Mouse (Mus musculus) limb, embryonic 11.5 days (tissue): ENCODE results near the gene Kcnab1. TPM values are rescaled to one million over a fixed set of nuclear protein-coding genes. Genes with fewer than 3 reads are reported as not detected.

Experiments
- ATAC-seq: fragments of 200-750 bp; cut with Nextera tagmentation; 2 replicates; pipeline ENCODE4 v1.8.0; 2017; ENCODE audit warnings: low read depth; ENCODE audit not compliant: insufficient number of reproducible peaks, low FRiP score, low TSS enrichment
- DNase-seq: peaks from one replicate; pipeline ENCODE4 v3.0.0-alpha.2; 2015; ENCODE audit warnings: low spot score
- H3K27ac ChIP-seq: fragments of 300-500 bp; sonication (generic); replicated peaks from 2 replicates; pipeline ENCODE4 v1.5.1; 2014; ENCODE audit warnings: low read depth, mild to moderate bottlenecking, low read length
- H3K27me3 ChIP-seq: fragments of 300-500 bp; sonication (generic); 2 replicates; pipeline ENCODE4 v1.6.1; 2014; ENCODE audit warnings: mild to moderate bottlenecking, low read length, mixed read lengths; ENCODE audit not compliant: control insufficient read depth, insufficient read depth
- H3K36me3 ChIP-seq: fragments of 300-500 bp; sonication (generic); 2 replicates; pipeline ENCODE4 v1.6.1; 2014; ENCODE audit warnings: mild to moderate bottlenecking, low read length, moderate library complexity, mixed read lengths; ENCODE audit not compliant: control insufficient read depth, insufficient read depth
- H3K4me1 ChIP-seq: fragments of 300-500 bp; sonication (generic); 2 replicates; pipeline ENCODE4 v1.6.1; 2014; ENCODE audit warnings: low read length, mixed read lengths; ENCODE audit not compliant: control insufficient read depth, insufficient read depth
- H3K4me2 ChIP-seq: fragments of 300-500 bp; sonication (generic); 2 replicates; pipeline ENCODE4 v1.6.1; 2014; ENCODE audit warnings: low read depth, mild to moderate bottlenecking, moderate library complexity; ENCODE audit not compliant: severe bottlenecking
- H3K4me3 ChIP-seq: fragments of 300-500 bp; sonication (generic); 2 replicates; pipeline ENCODE4 v1.5.1; 2014; ENCODE audit warnings: low read depth, low read length
- H3K9ac ChIP-seq: fragments of 300-500 bp; sonication (generic); 2 replicates; pipeline ENCODE4 v1.6.1; 2014; ENCODE audit warnings: mild to moderate bottlenecking, low read length
- H3K9me3 ChIP-seq: fragments of 300-500 bp; sonication (generic); 2 replicates; pipeline ENCODE4 v1.6.1; 2016; ENCODE audit warnings: low read length; ENCODE audit not compliant: control insufficient read depth
- WGBS: fragments of 180-500 bp; shearing (Covaris S2); extraction: QIAGEN DNeasy Blood & Tissue Kit; methylation state at CpG from one replicate; pipeline ENCODE4 v1.1.7; 2014; 5-methylcytosine and 5-hydroxymethylcytosine counted together
- polyA plus RNA-seq: library from polyadenylated mRNA; unstranded; fragments of >200 nt; fragmentation: Nextera tagmentation; extraction: Ambion mirVana; gene quantifications from 2 replicates; pipeline ENCODE4 v1.2.1, GENCODE M21; 2014

Kcnab1 gene
- polyA plus RNA-seq, 1 experiment from 2014 or later, result 2.6 TPM

DNA sequence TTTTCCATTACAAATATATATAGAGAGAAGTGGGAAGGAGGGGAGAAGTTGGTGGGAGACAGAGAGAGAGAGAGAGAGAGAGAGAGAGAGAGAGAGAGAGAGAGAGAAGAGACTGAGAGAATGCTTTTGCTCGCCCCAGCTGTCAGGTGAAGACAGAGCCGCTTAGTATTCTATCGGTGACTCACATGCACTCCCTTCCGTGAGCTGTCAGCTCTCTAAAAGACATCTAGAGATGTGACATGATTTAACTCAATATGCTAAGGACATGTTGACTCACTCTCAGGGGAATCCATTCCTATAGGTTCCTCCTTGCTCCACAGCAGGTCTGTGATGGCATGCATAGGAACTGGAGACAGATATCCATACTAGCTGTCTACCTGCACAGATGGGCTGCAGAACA is 219.6 kb downstream of the Kcnab1 start:
- H3K4me1 ChIP-seq, result no peaks in the 10 kb centered on the region
- H3K36me3 ChIP-seq, result no peaks in the 10 kb centered on the region
- no peak overlapping the region for H3K4me3 ChIP-seq
- DNase-seq (no peak), ATAC-seq (no peak)
- no peak overlapping the region for H3K9ac ChIP-seq
- no peak overlapping the region for H3K4me2 ChIP-seq
- no peaks in the 10 kb centered on the region for H3K27me3 ChIP-seq
- no peaks in the 10 kb centered on the region for H3K9me3 ChIP-seq
- no peak overlapping the region for H3K27ac ChIP-seq
- WGBS, result 87% methylated on average over 4 of the region's 4 CpGs

DNA sequence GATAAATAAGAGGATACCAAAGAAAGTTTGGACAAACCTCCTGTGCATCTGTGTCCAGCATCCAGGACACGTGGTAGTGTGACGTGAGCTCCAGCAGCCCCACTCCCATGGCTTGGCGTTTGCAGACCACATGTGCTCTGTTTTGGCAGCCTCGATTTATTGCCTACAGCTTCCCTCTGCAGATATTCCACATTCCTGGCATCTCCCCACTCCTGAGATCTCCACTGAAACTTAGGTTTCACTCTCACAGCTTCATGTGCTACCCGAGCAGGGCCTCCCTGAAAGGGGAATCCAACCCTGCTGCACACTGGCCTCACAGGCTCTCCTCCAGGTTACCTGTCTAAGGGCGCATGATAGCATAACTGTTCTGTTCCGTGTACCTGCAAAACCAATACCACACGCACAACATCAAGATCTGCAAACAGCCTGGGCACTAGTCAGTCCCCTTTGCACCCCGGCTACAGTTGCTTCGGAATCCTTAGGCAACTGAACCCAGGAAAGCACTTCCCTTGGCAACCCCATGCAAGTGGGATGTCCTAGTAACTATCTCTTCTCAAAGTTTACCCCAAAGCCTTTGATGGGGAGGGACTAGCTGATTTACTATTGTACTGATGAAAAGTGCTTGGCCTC is 228.8 kb downstream of the Kcnab1 start:
- Histone ChIP-seq H3K9me3 (no peaks in the 10 kb centered on the region), H3K4me1 (no peaks in the 10 kb centered on the region), H3K36me3 (no peaks in the 10 kb centered on the region), H3K4me2 (no peak overlapping the region), H3K4me3 (no peak overlapping the region), H3K27me3 (no peaks in the 10 kb centered on the region), H3K27ac (no peak overlapping the region), H3K9ac (no peak overlapping the region)
- WGBS, result 61% methylated on average over 10 of the region's 10 CpGs
- ATAC-seq (peak; percentile 65; the same call in 1 of the 2 replicates), DNase-seq (peak; percentile 29)

DNA sequence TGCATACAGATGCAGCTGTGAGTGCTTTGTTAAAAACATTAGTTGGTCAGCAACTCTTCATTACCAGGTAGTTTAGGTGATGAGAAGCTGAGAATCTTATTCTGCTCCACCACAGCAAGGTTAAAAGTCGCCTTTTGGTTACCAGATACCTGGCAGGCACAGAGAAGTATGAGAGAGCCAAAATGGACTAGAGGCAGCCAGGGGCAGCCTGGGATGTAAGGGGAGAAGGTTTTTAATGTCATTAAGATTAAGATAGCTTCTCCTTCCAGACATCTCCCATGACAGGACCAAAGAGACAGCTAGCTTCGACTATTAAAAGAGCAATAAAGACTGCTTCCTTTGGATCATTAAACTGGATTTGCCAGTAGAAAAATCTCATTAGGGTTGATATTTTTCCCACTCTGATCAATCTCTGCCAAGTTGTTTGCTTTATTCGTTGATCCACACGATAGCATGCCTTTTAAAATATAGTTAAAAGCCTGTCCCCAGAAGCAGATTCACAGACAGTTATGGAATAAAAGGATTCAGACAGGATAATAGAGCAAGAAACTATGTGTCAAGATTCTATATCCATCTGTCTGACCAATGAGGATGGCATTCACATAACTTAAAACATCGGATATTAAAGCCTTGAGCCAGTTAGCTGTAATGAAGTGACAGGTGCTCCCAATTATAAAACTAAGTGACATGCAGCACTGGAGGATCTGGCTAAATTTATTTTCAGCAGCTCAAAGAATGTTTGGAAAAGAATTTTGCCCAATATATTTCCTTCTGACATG is 231.2 kb downstream of the Kcnab1 start:
- no peak overlapping the region for H3K9ac ChIP-seq
- no peaks in the 10 kb centered on the region for H3K4me1 ChIP-seq
- H3K4me3 ChIP-seq, result no peak overlapping the region
- H3K36me3 ChIP-seq, result no peaks in the 10 kb centered on the region
- H3K4me2 ChIP-seq, result no peak overlapping the region
- H3K27me3 ChIP-seq, result no peaks in the 10 kb centered on the region
- no peak for ATAC-seq
- 74% methylated on average over 5 of the region's 5 CpGs for WGBS
- no peak for DNase-seq
- H3K9me3 ChIP-seq, result no peaks in the 10 kb centered on the region
- H3K27ac ChIP-seq, result no peak overlapping the region

DNA sequence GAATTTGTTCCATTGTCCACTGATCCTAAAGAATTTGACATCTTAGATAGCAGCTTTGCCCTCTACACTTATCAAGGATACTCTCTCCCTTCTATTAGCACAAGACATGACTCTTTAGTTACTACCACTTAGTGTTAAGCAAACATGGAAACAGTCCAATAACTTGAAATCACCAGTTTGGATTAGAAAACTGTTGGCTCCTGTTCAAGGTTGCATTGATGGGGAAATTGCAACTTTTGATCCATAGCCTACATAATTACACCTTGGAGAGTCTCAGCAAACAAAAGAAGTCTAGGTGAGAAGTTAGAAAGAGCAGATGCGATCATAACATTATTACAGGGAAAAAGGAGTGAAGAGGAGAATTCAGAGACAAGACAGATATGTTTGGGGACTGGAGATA is 237.0 kb downstream of the Kcnab1 start:
- Histone ChIP-seq H3K9me3 (no peaks in the 10 kb centered on the region), H3K4me1 (no peaks in the 10 kb centered on the region), H3K4me2 (no peak overlapping the region), H3K27ac (no peak overlapping the region), H3K36me3 (no peaks in the 10 kb centered on the region), H3K27me3 (no peaks in the 10 kb centered on the region), H3K4me3 (no peak overlapping the region), H3K9ac (no peak overlapping the region)
- DNase-seq (no peak), ATAC-seq (no peak)
- 97% methylated on average over 1 of the region's 1 CpGs for WGBS

DNA sequence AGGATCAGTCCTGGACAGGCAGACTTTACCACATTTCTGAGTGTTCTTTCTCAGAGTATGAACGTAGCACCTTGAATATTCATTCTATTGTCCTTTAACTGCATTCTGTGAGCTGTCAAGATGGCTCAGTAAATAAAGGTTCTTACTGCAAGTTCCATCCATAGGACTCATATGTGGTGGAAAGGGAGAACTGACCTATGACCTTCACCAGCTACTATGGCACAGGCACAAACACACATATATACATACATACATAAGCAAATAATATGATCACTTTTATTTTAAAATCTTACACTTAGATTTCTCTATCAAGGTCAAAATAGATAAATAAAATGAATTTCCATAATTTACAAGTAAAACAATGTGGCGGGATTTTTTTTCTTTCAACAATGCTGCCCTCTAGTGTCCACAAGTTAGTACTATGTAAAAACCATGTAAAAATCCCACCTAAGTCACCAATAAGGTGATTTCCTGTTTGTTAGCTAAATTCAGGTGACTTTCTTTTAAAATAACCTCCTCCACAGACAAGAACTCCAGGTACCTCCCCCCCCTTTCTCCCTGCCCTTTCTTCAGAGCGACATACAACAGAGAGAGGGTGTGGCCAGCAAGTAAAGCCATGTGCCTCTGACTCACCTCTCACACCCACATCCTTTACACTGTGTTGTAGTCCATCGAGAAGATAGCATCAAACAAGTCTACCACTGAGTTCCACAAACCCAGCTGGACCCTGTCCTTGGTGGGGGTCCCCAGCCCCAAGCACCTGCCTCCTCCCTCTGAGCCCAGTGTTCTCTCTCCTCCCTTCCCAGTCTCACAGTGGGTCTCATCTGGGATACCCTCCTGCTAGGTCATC is 243.3 kb downstream of the Kcnab1 start:
- no peak overlapping the region for H3K4me2 ChIP-seq
- no peaks in the 10 kb centered on the region for H3K27me3 ChIP-seq
- ATAC-seq (0 out of 2 replicates have a peak, but pooled peaks have one; percentile 35), DNase-seq (no peak)
- no peak overlapping the region for H3K27ac ChIP-seq
- 0 out of 2 replicates have a peak overlapping the region, but pooled peaks have one; percentile 12 for H3K9ac ChIP-seq
- H3K4me1 ChIP-seq, result no peaks in the 10 kb centered on the region
- H3K4me3 ChIP-seq, result no peak overlapping the region
- 51% methylated on average over 4 of the region's 4 CpGs for WGBS
- no peaks in the 10 kb centered on the region for H3K36me3 ChIP-seq
- H3K9me3 ChIP-seq, result no peaks in the 10 kb centered on the region

DNA sequence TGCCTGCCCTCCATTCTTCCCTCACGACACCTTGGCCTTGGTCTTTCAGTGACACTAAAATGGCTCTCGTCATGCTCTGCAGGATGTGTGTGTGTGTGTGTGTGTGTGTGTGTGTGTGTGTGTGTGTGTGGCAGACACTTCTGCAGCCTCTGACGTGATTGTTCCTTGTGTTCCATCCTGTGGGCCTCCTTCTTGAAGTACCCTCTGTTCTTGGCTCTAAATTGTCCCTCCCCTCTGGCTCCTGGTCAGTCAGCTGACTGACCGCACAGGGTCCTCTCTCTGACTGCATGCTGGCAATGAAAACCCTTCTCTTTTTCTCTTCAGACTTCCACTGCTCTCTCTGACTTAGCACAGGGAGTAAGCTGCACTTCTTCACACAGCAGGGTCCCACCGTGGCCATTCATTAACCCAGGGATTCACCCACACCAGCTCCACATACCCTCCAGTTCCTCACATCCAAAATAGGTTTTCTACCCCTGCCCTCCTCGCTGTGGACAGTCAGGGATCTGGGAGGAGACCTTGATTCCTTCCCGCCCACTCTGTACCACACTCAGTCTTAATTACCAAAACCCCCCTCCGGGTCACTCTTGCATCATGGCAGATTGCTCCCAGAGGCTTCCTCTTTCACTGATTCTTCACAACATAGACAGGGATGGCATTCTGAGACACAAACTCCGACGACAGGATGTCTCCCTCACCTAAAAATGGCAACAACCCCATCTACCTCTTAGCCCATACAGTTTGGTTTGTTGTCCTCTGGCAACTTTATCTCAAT is 244.3 kb downstream of the Kcnab1 start:
- WGBS, result 77% methylated on average over 10 of the region's 10 CpGs
- DNase-seq (no peak), ATAC-seq (no peak)
- Histone ChIP-seq H3K4me3 (no peak overlapping the region), H3K27me3 (no peaks in the 10 kb centered on the region), H3K27ac (no peak overlapping the region), H3K9me3 (no peaks in the 10 kb centered on the region), H3K9ac (no peak overlapping the region), H3K4me1 (no peaks in the 10 kb centered on the region), H3K36me3 (no peaks in the 10 kb centered on the region), H3K4me2 (no peak overlapping the region)

DNA sequence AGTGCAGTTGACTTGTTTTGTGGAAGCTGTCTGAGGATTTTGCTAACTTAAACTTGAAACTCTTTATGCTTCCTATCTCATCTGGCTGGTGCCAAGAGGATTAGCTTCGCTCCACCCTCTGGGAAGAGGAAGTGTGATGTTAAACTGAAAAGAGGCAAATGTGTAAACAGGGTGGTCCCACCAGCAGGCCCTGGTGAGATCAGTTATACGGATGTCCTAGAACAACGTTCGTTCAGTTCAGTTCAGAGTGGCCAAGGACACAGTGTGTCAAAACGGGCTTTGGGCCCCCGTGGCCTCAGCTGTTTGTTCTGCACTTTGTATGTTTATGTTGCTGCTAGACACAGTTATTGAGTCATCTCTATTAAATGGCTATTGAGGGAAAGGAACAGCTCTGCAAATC is 246.3 kb downstream of the Kcnab1 start:
- Histone ChIP-seq H3K36me3 (no peaks in the 10 kb centered on the region), H3K27me3 (no peaks in the 10 kb centered on the region), H3K9me3 (no peaks in the 10 kb centered on the region), H3K4me2 (no peak overlapping the region), H3K27ac (no peak overlapping the region), H3K4me3 (no peak overlapping the region), H3K4me1 (no peaks in the 10 kb centered on the region), H3K9ac (no peak overlapping the region)
- ATAC-seq, result no peak
- WGBS, result 87% methylated on average over 6 of the region's 6 CpGs
- no peak for DNase-seq

DNA sequence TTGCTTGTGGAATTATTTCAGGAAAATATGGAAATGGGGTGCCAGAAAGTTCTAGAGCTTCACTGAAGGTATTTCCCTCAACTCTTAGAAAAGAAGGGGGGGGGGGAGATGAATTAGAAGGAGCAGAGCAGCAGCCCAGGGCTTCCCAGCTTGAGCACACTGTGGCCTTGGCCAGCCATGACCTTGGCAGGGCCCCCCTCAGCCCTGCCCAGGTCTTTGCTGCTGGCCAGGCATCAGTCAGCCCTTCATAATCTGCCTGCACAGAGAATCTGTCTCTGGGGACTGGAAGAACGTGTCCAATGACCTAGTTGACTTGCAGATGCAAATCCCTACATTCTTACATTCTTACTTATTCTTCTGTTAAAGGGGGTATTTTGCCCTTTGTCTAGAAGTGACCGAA is 249.1 kb downstream of the Kcnab1 start:
- Histone ChIP-seq H3K27me3 (no peaks in the 10 kb centered on the region), H3K36me3 (no peaks in the 10 kb centered on the region)
- WGBS, result 80% methylated on average over 2 of the region's 2 CpGs

More for the DNA sequence above, 249.1 kb downstream of the Kcnab1 start:
- Histone ChIP-seq H3K4me2 (no peak overlapping the region), H3K9me3 (no peaks in the 10 kb centered on the region), H3K9ac (no peak overlapping the region), H3K27ac (no peak overlapping the region), H3K4me1 (no peaks in the 10 kb centered on the region), H3K4me3 (no peak overlapping the region)
- ATAC-seq (no peak), DNase-seq (no peak)
